Mouse (Mus musculus): ENCODE measurements around the gene Eif2ak3. TPM values are rescaled to one million over a fixed set of nuclear protein-coding genes. Genes with fewer than 3 reads are reported as not detected.

The Eif2ak3 gene
- polyA plus RNA-seq, 2 experiments, result 2.3 to 3.3 TPM

- TF ChIP-seq CTCF (IDR thresholded peaks at IDR 0.05; ENCODE audit: low read depth) (peak; percentile 90), EP300 (IDR thresholded peaks at IDR 0.05; ENCODE audit: low read depth) (no peak)
- Histone ChIP-seq H3K9me3 (ENCODE audit: control insufficient read depth, low read length) (no peaks in the 10 kb centered on the region), H3K27ac (no peak overlapping the region), H3K4me2 (ENCODE audit: low read depth) (no peak overlapping the region), H3K4me3 (ENCODE audit: insufficient read depth in 1 of 2, low read depth in 2 of 2, low read length in 2 of 2) (no peak overlapping the region), H3K4me1 (replicated peaks; ENCODE audit: control insufficient read depth in 2 of 2, insufficient read depth in 2 of 2, low read length in 1 of 2) (peaks cover 0 to 13% of the 10 kb centered on the region in 2 experiments; a peak in 2 of 4 replicates), H3K27me3 (ENCODE audit: control insufficient read depth, insufficient read depth, low read length) (no peaks in the 10 kb centered on the region), H3K9ac (replicated peaks) (no peak overlapping the region), H3K36me3 (replicated peaks; ENCODE audit: control insufficient read depth, insufficient read depth, low read depth) (no peaks in the 10 kb centered on the region)
- DNase-seq (ENCODE audit: low read depth in 3 of 3, low spot score in 3 of 3) (peak in 2 of 3 experiments; percentile 58 to 60), ATAC-seq (ENCODE audit: insufficient read depth) (no peak)
- 9% methylated on average over 6 of the region's 6 CpGs for WGBS (ENCODE audit: insufficient replicate concordance)
These were observed 32.5 kb upstream of the Eif2ak3 start for GRCm38 (mm10) chr6:70811557-70812525.

GRCm38 (mm10) chr6:70812526-70812895 lies 31.8 kb upstream of the Eif2ak3 start:
- no peak for ATAC-seq (ENCODE audit: insufficient read depth)

GRCm38 (mm10) chr6:70813921-70814628 lies 30.2 kb upstream of the Eif2ak3 start:
- H3K4me3 ChIP-seq (ENCODE audit: insufficient read depth in 1 of 2, low read depth in 2 of 2, low read length in 2 of 2), result no peak overlapping the region
- no peak overlapping the region for H3K27ac ChIP-seq

More at GRCm38 (mm10) chr6:70812526-70812895, 31.8 kb upstream of the Eif2ak3 start:
- Histone ChIP-seq H3K4me1 (replicated peaks; ENCODE audit: control insufficient read depth in 2 of 2, insufficient read depth in 2 of 2, low read length in 1 of 2) (peaks cover 0 to 13% of the 10 kb centered on the region in 2 experiments; a peak in 2 of 4 replicates), H3K27me3 (ENCODE audit: control insufficient read depth, insufficient read depth, low read length) (no peaks in the 10 kb centered on the region), H3K36me3 (replicated peaks; ENCODE audit: control insufficient read depth, insufficient read depth, low read depth) (no peaks in the 10 kb centered on the region), H3K9me3 (ENCODE audit: control insufficient read depth, low read length) (no peaks in the 10 kb centered on the region), H3K4me3 (ENCODE audit: insufficient read depth in 1 of 2, low read depth in 2 of 2, low read length in 2 of 2) (no peak overlapping the region), H3K9ac (replicated peaks) (no peak overlapping the region), H3K27ac (no peak overlapping the region), H3K4me2 (ENCODE audit: low read depth) (no peak overlapping the region)
- DNase-seq (ENCODE audit: low read depth in 3 of 3, low spot score in 3 of 3), result no peak
- TF ChIP-seq EP300 (IDR thresholded peaks at IDR 0.05; ENCODE audit: low read depth), result no peak
- TF ChIP-seq CTCF (IDR thresholded peaks at IDR 0.05; ENCODE audit: low read depth), result no peak
- WGBS (ENCODE audit: insufficient replicate concordance), result 36% methylated on average over 4 of the region's 4 CpGs

GRCm38 (mm10) chr6:70814629-70814950 lies 29.7 kb upstream of the Eif2ak3 start:
- H3K4me2 ChIP-seq (ENCODE audit: low read depth), result no peak overlapping the region
- ATAC-seq (ENCODE audit: insufficient read depth), result no peak
- H3K9me3 ChIP-seq (ENCODE audit: control insufficient read depth, low read length), result no peaks in the 10 kb centered on the region
- TF ChIP-seq CTCF (IDR thresholded peaks at IDR 0.05; ENCODE audit: low read depth) (no peak), EP300 (IDR thresholded peaks at IDR 0.05; ENCODE audit: low read depth) (no peak)
- peaks cover 0 to 13% of the 10 kb centered on the region in 2 experiments; a peak in 2 of 4 replicates for H3K4me1 ChIP-seq (replicated peaks; ENCODE audit: control insufficient read depth in 2 of 2, insufficient read depth in 2 of 2, low read length in 1 of 2)
- WGBS (ENCODE audit: insufficient replicate concordance), result 61% methylated on average over 4 of the region's 4 CpGs
- H3K4me3 ChIP-seq (ENCODE audit: insufficient read depth in 1 of 2, low read depth in 2 of 2, low read length in 2 of 2), result no peak overlapping the region
- no peaks in the 10 kb centered on the region for H3K36me3 ChIP-seq (replicated peaks; ENCODE audit: control insufficient read depth, insufficient read depth, low read depth)
- H3K9ac ChIP-seq (replicated peaks), result no peak overlapping the region
- H3K27me3 ChIP-seq (ENCODE audit: control insufficient read depth, insufficient read depth, low read length), result no peaks in the 10 kb centered on the region
- DNase-seq (ENCODE audit: low read depth in 3 of 3, low spot score in 3 of 3), result no peak
- no peak overlapping the region for H3K27ac ChIP-seq

More at GRCm38 (mm10) chr6:70813921-70814628, 30.2 kb upstream of the Eif2ak3 start:
- Histone ChIP-seq H3K9ac (replicated peaks) (no peak overlapping the region), H3K4me2 (ENCODE audit: low read depth) (no peak overlapping the region), H3K27me3 (ENCODE audit: control insufficient read depth, insufficient read depth, low read length) (no peaks in the 10 kb centered on the region), H3K36me3 (replicated peaks; ENCODE audit: control insufficient read depth, insufficient read depth, low read depth) (no peaks in the 10 kb centered on the region), H3K4me1 (replicated peaks; ENCODE audit: control insufficient read depth in 2 of 2, insufficient read depth in 2 of 2, low read length in 1 of 2) (peaks cover 0 to 13% of the 10 kb centered on the region in 2 experiments; a peak in 2 of 4 replicates), H3K9me3 (ENCODE audit: control insufficient read depth, low read length) (no peaks in the 10 kb centered on the region)
- no peak for TF ChIP-seq CTCF (IDR thresholded peaks at IDR 0.05; ENCODE audit: low read depth)
- no peak for TF ChIP-seq EP300 (IDR thresholded peaks at IDR 0.05; ENCODE audit: low read depth)
- WGBS (ENCODE audit: insufficient replicate concordance), result 59% methylated on average over 18 of the region's 18 CpGs
- DNase-seq (ENCODE audit: low read depth in 3 of 3, low spot score in 3 of 3) (no peak), ATAC-seq (ENCODE audit: insufficient read depth) (0 out of 2 replicates have a peak, but pooled peaks have one; percentile 12)

GRCm38 (mm10) chr6:70815471-70815870 lies 28.8 kb upstream of the Eif2ak3 start:
- Histone ChIP-seq H3K9ac (replicated peaks) (no peak overlapping the region), H3K36me3 (replicated peaks; ENCODE audit: control insufficient read depth, insufficient read depth, low read depth) (no peaks in the 10 kb centered on the region), H3K4me1 (replicated peaks; ENCODE audit: control insufficient read depth in 2 of 2, insufficient read depth in 2 of 2, low read length in 1 of 2) (peaks cover 0 to 12% of the 10 kb centered on the region in 2 experiments; a peak in 2 of 4 replicates), H3K27me3 (ENCODE audit: control insufficient read depth, insufficient read depth, low read length) (no peaks in the 10 kb centered on the region), H3K4me3 (ENCODE audit: insufficient read depth in 1 of 2, low read depth in 2 of 2, low read length in 2 of 2) (no peak overlapping the region), H3K4me2 (ENCODE audit: low read depth) (no peak overlapping the region), H3K27ac (no peak overlapping the region), H3K9me3 (ENCODE audit: control insufficient read depth, low read length) (no peaks in the 10 kb centered on the region)
- TF ChIP-seq CTCF (IDR thresholded peaks at IDR 0.05; ENCODE audit: low read depth) (no peak), EP300 (IDR thresholded peaks at IDR 0.05; ENCODE audit: low read depth) (no peak)
- WGBS (ENCODE audit: insufficient replicate concordance), result 66% methylated on average over 8 of the region's 8 CpGs
- ATAC-seq (ENCODE audit: insufficient read depth), result no peak
- DNase-seq (ENCODE audit: low read depth in 3 of 3, low spot score in 3 of 3), result no peak
